Mouse (Mus musculus): ENCODE measurements around the gene Ambp.

- TF ChIP-seq CTCF (IDR thresholded peaks at IDR 0.05; ENCODE audit: low read depth, low read length) (peak; percentile 73), POLR2A (IDR thresholded peaks at IDR 0.05; ENCODE audit: insufficient read depth, low read length) (no peak), EP300 (IDR thresholded peaks at IDR 0.05; ENCODE audit: insufficient read depth, low read depth, low read length) (no peak)
These were observed 27.0 kb upstream of the Ambp start for GRCm38 (mm10) chr4:63181556-63181955.
